Mouse (Mus musculus): Measurements from ENCODE around the gene Mtx1.
"Not testable (repeated sequence)": the region's sequence is repeated elsewhere in the genome, so short reads cannot be mapped to it uniquely, and the experiment has no call there.

Gene Mtx1

GRCm38 (mm10) chr3:89183058-89183958 lies 43.6 kb downstream of the Mtx1 start, which contains the start of gene Fam189b:
Fam189b (plus strand) TSS chr3:89183143.
- peak; percentile 93 for DNase-seq (ENCODE audit: low spot score)

GRCm38 (mm10) chr3:89182531-89183057 lies 44.3 kb downstream of the Mtx1 start:
- no peak for DNase-seq (ENCODE audit: low spot score)

GRCm38 (mm10) chr3:89181749-89182500 lies 45.0 kb downstream of the Mtx1 start:
- no peak for DNase-seq (ENCODE audit: low spot score)

DNA sequence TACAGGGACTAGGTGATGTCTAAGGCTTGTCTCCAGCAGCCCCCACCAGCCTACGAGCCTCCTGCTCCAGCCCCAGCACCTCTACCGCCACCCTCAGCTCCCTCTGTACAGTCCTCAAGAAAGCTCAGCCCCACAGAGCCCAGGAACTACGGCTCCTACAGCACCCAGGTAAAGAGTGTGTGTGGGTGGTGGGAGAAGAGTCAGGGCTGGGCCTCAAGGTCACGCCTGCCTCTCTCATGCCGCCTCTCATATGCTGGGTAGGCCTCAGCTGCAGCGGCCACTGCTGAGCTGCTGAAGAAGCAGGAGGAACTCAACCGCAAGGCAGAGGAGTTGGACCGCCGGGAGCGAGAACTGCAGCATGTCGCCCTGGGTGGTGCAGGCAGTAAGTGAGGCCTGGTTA lies 47.8 kb downstream of the Mtx1 start:
- DNase-seq (ENCODE audit: low spot score), result no peak

GRCm38 (mm10) chr3:89178107-89178385 lies 48.8 kb downstream of the Mtx1 start:
- DNase-seq (ENCODE audit: low spot score), result no peak

- DNase-seq (ENCODE audit: low spot score), result peak; percentile 95
Measured at GRCm38 (mm10) chr3:89177242-89178106, 49.4 kb downstream of the Mtx1 start, which contains the start of gene Scamp3. Scamp3 (plus strand) TSS chr3:89177473.

- no peak for DNase-seq (ENCODE audit: low spot score)
Measured at GRCm38 (mm10) chr3:89176421-89176820, 50.5 kb downstream of the Mtx1 start.

DNA sequence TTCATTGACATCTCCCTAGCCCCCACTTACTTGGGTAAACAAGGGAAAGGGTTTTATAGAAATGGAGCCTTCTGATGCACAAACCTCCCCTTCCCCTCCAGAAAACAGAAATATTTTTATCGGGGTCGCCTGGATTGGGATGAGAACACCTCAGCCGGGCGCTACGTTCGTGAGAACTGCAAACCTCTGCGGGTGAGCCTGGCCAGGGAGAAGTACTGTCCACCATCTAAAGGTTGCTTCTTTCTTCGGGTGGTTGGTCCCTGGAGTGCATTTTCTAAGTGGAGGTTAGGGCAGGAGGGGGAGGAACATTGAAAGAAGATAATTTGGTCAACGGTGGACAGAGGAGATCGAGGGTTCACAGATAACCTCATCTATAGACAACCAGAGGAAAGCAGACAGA lies 51.3 kb downstream of the Mtx1 start:
- DNase-seq (ENCODE audit: low spot score), result no peak

GRCm38 (mm10) chr3:89174844-89175243 lies 52.0 kb downstream of the Mtx1 start:
- no peak for DNase-seq (ENCODE audit: low spot score)

DNA sequence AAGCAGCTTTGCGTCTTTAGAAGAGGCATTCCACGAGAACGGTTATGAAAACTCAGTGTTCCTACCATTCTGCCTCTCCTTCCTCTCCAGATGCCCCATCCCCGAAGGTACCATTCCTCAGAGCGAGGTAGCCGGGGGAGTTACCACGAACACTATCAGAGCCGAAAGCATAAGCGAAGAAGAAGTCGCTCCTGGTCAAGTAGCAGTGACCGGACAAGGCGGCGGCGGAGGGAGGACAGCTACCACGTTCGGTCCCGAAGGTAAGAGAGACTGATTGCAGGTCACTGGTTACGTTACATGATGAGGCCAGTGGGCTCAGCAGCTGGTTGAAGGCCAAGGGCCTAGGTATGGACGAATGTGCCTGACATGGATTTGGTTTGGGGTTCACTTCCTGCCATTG lies 59.9 kb downstream of the Mtx1 start:
- DNase-seq (ENCODE audit: low spot score), result no peak

GRCm38 (mm10) chr3:89165268-89165870 lies 61.5 kb downstream of the Mtx1 start:
- peak; percentile 44 for DNase-seq (ENCODE audit: low spot score)

GRCm38 (mm10) chr3:89164506-89165267 lies 62.2 kb downstream of the Mtx1 start, which contains the start of gene Clk2:
Clk2 (plus strand) TSS chr3:89164795.
- DNase-seq (ENCODE audit: low spot score), result peak; percentile 97

DNA sequence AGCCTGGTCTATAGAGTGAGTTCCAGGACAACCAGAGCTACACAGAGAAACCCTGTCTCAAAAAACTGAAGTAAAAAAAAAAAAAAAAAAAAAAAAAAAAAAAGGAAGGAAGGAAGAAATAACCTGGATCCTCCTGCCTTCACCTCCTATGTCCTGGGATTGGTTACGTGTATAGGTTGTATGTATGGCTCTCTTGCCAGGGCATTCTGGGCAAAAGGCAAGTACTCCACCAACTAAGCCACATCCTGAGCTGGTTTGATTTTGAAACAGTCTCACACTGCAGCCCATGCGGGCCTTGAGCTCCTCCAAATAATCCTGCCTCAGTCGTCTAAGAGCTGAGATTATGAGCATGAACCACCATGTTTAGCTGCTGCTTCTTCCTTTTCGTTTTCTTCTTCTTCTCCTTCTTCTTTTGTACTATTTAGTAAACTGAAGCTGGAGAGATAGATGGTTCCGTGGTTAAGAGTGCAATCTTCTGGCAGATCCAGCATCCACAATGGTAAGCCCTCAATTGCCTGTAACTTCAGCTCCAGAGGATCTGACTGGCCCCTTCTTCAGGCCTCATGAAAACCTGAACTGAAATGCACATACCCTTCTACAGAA lies 63.1 kb downstream of the Mtx1 start:
- DNase-seq (ENCODE audit: low spot score), result no peak

DNA sequence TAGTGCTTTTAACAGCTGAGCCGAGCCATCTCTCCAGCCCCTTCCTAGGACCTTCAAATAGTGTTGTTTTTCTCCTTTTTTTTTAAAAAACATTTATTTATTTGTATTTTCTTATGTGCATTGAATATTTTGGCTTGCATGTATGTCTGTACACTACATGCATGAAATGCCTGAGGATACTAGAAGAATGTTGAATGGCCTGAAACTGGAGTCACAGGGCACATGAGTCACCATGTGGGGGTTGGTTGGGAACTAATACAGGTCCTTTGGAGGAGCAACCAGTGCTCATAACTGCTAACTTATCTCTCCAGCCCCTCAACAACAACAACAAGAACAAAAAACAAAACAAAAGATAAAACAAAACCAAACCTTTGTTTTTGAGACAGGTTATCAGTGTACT lies 63.8 kb downstream of the Mtx1 start:
- DNase-seq (ENCODE audit: low spot score), result no peak

GRCm38 (mm10) chr3:89161786-89162185 lies 65.1 kb downstream of the Mtx1 start:
- no peak for DNase-seq (ENCODE audit: low spot score)

DNA sequence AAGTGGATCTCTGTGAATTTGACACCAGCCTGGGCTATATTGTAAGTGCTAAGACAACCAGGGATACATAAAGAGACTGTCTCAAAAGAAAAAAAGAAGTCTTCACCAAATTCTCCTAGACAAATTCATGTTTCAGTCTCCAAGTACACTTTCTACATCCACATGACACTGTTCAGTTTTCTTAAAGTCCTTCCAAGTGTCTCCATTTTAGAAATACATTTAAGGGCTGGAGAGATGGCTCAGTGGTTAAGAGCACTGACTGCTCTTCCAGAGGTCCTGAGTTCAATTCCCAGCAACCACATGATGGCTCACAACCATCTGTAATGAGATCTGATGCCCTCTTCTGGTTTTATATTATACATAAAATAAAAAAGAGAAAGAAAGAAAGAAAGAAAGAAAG lies 65.7 kb downstream of the Mtx1 start:
- DNase-seq (ENCODE audit: low spot score), result not testable (repeated sequence)

GRCm38 (mm10) chr3:89159616-89160344 lies 67.1 kb downstream of the Mtx1 start, which contains the start of gene Hcn3:
Hcn3 (minus strand) TSS chr3:89160196.
- peak; percentile 85 for DNase-seq (ENCODE audit: low spot score)

DNA sequence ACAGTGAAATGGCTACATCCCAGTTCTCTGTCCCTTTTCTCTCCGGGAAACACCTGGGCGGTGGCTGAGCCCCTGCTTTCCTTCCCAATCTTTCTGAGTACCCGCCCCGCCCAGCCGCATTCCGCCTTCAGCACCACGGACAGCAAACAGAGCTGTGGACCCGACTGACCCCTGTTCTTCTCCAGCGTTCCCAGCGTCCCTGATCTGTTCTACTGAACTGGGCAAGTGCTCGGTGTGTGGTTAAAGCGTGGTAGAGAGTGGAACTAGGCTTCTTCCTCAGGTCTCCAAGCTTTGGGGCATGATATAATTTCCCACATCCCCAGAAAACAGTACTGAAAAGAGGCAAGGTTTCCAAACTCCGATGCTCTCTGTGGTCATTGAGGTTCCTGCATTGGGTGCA lies 67.7 kb downstream of the Mtx1 start:
- peak; percentile 81 for DNase-seq (ENCODE audit: low spot score)
